Mouse (Mus musculus) heart, adult 2 months (tissue): Measurements from ENCODE around the gene Msh6. TPM values are rescaled to one million over a fixed set of nuclear protein-coding genes. Genes with fewer than 3 reads are reported as not detected.

Experiments
- DNase-seq, 2 experiments: peaks; one replicate each; pipeline ENCODE4 v3.0.0; 2021
- H3K27ac ChIP-seq: fragments of 200-600 bp; 2 replicates; pipeline ENCODE4 v1.8.1; 2022
- H3K27me3 ChIP-seq: fragments of 200-500 bp; 2 replicates; pipeline ENCODE4 v1.6.1; 2012; ENCODE audit warnings: mild to moderate bottlenecking, low read length, inconsistent platforms, mixed read lengths; ENCODE audit not compliant: control insufficient read depth, insufficient read depth
- H3K36me3 ChIP-seq: fragments of 200-500 bp; 2 replicates; pipeline ENCODE4 v1.6.1; 2012; ENCODE audit warnings: low read length, inconsistent platforms; ENCODE audit not compliant: control insufficient read depth, insufficient read depth
- H3K4me1 ChIP-seq: fragments of 200-500 bp; 2 replicates; pipeline ENCODE4 v1.6.1; 2011; ENCODE audit warnings: low read length; ENCODE audit not compliant: control insufficient read depth, insufficient read depth
- H3K4me3 ChIP-seq: fragments of 200-600 bp; 2 replicates; pipeline ENCODE4 v1.8.1; 2022
- H3K79me2 ChIP-seq: fragments of 200-500 bp; replicated peaks from 2 replicates; pipeline ENCODE4 v1.6.1; 2012; ENCODE audit warnings: mild to moderate bottlenecking, inconsistent platforms, low read length, moderate library complexity, mixed read lengths; ENCODE audit not compliant: control insufficient read depth, insufficient read depth
- H3K9ac ChIP-seq: fragments of 200-500 bp; 2 replicates; pipeline ENCODE4 v1.6.1; 2012; ENCODE audit warnings: low read depth, mild to moderate bottlenecking, control low read depth, inconsistent platforms, low read length, mixed read lengths
- CTCF ChIP-seq: fragments of 200-600 bp; IDR thresholded peaks from 2 replicates; pipeline ENCODE4 v1.8.1; 2022; ENCODE audit warnings: antibody characterized with exemption, mild to moderate bottlenecking, moderate library complexity
- EP300 ChIP-seq: fragments of 200-500 bp; IDR thresholded peaks from 2 replicates; pipeline ENCODE4 v1.6.1; 2011; ENCODE audit warnings: low read depth, low read length, control low read depth; ENCODE audit not compliant: insufficient read depth
- POLR2A ChIP-seq: fragments of 200-500 bp; IDR thresholded peaks from 2 replicates; pipeline ENCODE4 v1.6.1; 2011; ENCODE audit warnings: mild to moderate bottlenecking, low read depth, low read length, control low read depth; ENCODE audit not compliant: insufficient read depth
- WGBS: fragments of 180-500 bp; shearing (Covaris S2); methylation state at CpG from one replicate; pipeline ENCODE4 v1.1.7; 2018; 5-methylcytosine and 5-hydroxymethylcytosine counted together
- intact Hi-C: fragments of 180-260 bp; cut with DNase I; formaldehyde crosslinking; loops from one replicate; pipeline ENCODE4 v1.15.1; 2025
- polyA plus RNA-seq: library from polyadenylated mRNA; depleted of rRNA; stranded (reverse); fragments of >200 nt; gene quantifications from 2 replicates; pipeline ENCODE4 v1.2.3, GENCODE M21; 2012
- total RNA-seq, 2 experiments: library from RNA; stranded (reverse); gene quantifications; 2 replicates each; pipeline ENCODE4 v1.2.3; 2021

Gene Msh6
- total and polyA plus RNA-seq, 3 experiments, result 1.5 to 8.6 (median 8.2) TPM

DNA sequence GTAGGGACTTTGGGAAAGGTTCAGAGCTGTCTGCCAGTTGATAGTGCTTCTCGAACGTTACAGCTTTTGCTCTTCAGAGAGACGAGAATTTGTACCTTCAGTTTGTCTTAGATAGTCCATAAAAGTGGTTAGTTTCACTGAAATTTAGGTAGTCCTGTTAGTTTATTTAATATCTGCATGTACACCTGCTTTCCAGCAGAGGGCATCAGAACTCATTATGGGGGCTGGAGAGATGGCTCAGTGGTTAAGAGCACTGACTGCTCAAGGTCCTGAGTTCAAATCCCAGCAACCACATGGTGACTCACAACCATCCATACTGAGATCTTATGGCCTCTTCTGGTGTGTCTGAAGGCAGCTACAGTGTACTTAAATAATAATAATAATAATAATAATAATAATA lies 7.2 kb downstream of the Msh6 start:
- peaks cover 1% of the 10 kb centered on the region; the same call in 1 of the 2 replicates for H3K79me2 ChIP-seq
- no peaks in the 10 kb centered on the region for H3K4me1 ChIP-seq
- H3K27me3 ChIP-seq, result no peaks in the 10 kb centered on the region
- WGBS, result 77% methylated on average over 3 of the region's 3 CpGs
- no peaks in the 10 kb centered on the region; the same call in 1 of the 2 replicates for H3K36me3 ChIP-seq
- intact Hi-C loops, result no loop called here
- TF ChIP-seq POLR2A (no peak), CTCF (peak; percentile 48)
- no peak overlapping the region for H3K4me3 ChIP-seq
- no peak overlapping the region for H3K27ac ChIP-seq
- no peak overlapping the region for H3K9ac ChIP-seq
- DNase-seq, result no peak

DNA sequence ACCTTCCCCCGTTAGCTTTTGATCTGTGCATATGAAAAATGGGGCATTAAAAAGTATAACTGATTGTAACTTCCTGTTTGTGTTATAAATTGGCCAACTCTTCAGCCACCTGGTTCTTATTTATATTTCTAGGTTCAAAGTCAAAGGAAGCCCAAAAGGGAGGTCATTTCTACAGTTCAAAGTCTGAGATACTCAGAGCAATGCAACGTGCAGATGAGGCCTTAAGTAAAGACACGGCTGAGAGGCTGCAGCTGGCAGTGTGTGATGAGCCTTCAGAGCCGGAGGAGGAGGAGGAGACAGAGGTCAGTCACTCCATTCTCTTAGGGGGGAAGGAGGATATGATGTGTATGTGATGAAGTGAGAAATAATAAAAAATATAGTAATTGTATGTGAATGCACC lies 8.5 kb downstream of the Msh6 start:
- Histone ChIP-seq H3K79me2 (no peaks in the 10 kb centered on the region), H3K4me1 (no peaks in the 10 kb centered on the region), H3K27me3 (no peaks in the 10 kb centered on the region), H3K36me3 (peaks cover 3% of the 10 kb centered on the region), H3K4me3 (no peak overlapping the region), H3K9ac (no peak overlapping the region), H3K27ac (no peak overlapping the region)
- 50% methylated on average over 4 of the region's 4 CpGs for WGBS
- no peak for DNase-seq
- intact Hi-C loops, result no loop called here
- no peak for TF ChIP-seq POLR2A
- no peak for TF ChIP-seq CTCF
- no peak for TF ChIP-seq EP300

DNA sequence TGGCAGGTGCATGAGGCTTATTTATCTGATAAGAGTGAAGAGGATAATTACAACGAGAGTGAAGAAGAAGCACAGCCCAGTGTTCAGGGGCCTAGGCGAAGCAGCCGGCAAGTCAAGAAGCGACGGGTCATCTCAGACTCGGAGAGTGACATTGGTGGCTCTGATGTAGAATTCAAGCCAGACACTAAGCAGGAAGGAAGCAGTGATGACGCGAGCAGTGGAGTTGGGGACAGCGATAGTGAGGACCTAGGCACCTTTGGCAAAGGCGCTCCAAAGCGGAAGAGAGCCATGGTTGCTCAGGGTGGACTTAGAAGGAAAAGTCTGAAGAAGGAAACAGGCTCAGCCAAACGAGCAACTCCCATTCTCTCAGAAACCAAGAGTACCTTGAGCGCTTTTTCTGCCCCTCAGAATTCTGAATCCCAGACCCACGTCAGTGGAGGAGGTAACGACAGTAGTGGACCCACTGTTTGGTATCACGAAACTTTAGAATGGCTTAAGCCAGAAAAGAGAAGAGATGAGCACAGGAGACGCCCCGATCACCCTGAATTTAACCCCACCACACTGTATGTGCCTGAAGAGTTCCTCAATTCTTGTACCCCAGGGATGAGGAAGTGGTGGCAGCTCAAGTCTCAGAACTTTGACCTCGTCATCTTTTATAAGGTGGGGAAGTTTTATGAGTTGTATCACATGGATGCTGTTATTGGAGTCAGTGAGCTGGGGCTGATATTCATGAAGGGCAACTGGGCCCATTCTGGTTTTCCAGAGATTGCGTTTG lies 9.8 kb downstream of the Msh6 start:
- TF ChIP-seq POLR2A (no peak), EP300 (no peak), CTCF (no peak)
- WGBS, result 80% methylated on average over 20 of the region's 20 CpGs
- Histone ChIP-seq H3K9ac (no peak overlapping the region), H3K4me3 (no peak overlapping the region), H3K36me3 (peaks cover 3% of the 10 kb centered on the region), H3K27ac (no peak overlapping the region), H3K79me2 (no peaks in the 10 kb centered on the region), H3K4me1 (no peaks in the 10 kb centered on the region), H3K27me3 (no peaks in the 10 kb centered on the region)
- intact Hi-C loops, result no loop called here
- no peak for DNase-seq

DNA sequence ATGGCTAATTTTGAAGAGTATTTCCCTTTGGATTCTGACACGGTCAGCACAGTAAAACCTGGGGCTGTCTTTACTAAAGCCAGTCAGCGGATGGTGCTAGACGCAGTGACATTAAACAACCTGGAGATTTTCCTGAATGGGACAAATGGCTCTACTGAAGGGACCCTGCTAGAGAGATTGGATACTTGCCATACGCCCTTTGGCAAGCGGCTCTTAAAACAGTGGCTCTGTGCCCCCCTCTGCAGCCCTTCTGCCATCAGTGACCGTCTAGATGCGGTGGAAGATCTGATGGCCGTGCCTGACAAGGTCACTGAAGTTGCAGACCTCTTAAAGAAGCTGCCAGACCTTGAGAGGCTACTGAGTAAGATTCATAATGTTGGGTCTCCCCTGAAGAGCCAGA lies 11.1 kb downstream of the Msh6 start:
- DNase-seq, result no peak
- no peak overlapping the region for H3K9ac ChIP-seq
- intact Hi-C loops, result no loop called here
- no peaks in the 10 kb centered on the region for H3K4me1 ChIP-seq
- no peak for TF ChIP-seq POLR2A
- TF ChIP-seq EP300, result no peak
- TF ChIP-seq CTCF, result no peak
- no peak overlapping the region for H3K4me3 ChIP-seq
- H3K79me2 ChIP-seq, result no peaks in the 10 kb centered on the region
- H3K27me3 ChIP-seq, result no peaks in the 10 kb centered on the region
- 79% methylated on average over 8 of the region's 8 CpGs for WGBS
- H3K36me3 ChIP-seq, result peaks cover 5% of the 10 kb centered on the region
- H3K27ac ChIP-seq, result no peak overlapping the region

DNA sequence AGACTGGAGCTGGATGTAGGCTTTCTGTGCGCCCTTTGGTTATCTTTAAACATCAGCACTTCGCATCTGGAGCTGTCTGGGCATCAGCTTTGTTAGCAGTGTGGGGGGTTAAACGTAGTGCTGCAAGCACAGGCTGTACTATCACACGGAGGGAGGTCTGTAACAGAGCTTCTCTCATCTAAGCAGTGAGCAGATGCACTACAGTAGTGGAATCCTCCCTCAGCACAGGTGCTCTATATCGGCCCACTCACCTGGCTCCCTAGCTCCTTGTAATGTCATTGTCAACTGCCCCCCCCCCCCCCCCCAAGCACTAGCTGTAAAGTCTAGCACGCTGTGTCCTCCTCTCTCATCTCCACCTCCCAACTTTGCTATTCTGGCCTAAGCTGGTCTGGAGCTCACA lies 12.6 kb downstream of the Msh6 start:
- H3K4me3 ChIP-seq, result no peak overlapping the region
- intact Hi-C loops, result no loop called here
- no peaks in the 10 kb centered on the region for H3K27me3 ChIP-seq
- H3K36me3 ChIP-seq, result peaks cover 8% of the 10 kb centered on the region
- H3K4me1 ChIP-seq, result no peaks in the 10 kb centered on the region
- no peak for DNase-seq
- WGBS, result 76% methylated on average over 6 of the region's 6 CpGs
- no peak overlapping the region for H3K27ac ChIP-seq
- no peak overlapping the region for H3K9ac ChIP-seq
- H3K79me2 ChIP-seq, result no peaks in the 10 kb centered on the region
- TF ChIP-seq EP300 (no peak), CTCF (no peak), POLR2A (no peak)

DNA sequence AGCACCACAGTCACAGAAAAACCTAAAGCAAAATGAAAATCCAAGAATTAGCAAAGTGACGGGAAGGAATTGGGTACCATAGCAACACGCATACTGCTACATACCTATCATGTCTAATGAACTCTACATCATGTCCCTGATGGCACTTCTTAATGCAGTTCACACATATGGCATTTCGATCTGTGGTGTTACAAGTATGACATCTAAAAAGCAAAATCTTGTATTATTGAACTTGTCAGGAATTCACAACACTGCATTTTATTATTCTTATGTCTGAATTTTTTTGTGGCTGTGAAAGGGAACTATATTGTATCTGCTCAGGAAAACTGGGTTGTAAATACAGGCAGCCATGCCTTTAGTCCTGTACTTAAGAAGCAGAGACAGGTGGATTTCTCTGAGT lies 17.3 kb downstream of the Msh6 start:
- Histone ChIP-seq H3K4me3 (no peak overlapping the region), H3K27ac (no peak overlapping the region), H3K27me3 (no peaks in the 10 kb centered on the region), H3K4me1 (no peaks in the 10 kb centered on the region), H3K9ac (no peak overlapping the region), H3K79me2 (no peaks in the 10 kb centered on the region), H3K36me3 (peaks cover 10% of the 10 kb centered on the region)
- TF ChIP-seq POLR2A (no peak), CTCF (no peak), EP300 (no peak)
- intact Hi-C loops, result no loop called here
- DNase-seq, result no peak
- WGBS, result 91% methylated on average over 3 of the region's 3 CpGs
